Mouse (Mus musculus) hindbrain, embryonic 12.5 days (tissue): Measurements from ENCODE around the gene Ebf4. TPM values are rescaled to one million over a fixed set of nuclear protein-coding genes. Genes with fewer than 3 reads are reported as not detected.
"Not testable (repeated sequence)": the region's sequence is repeated elsewhere in the genome, so short reads cannot be mapped to it uniquely, and the experiment has no call there.

ENCODE experiments used
- ATAC-seq: fragments of 200-750 bp; cut with Nextera tagmentation; 2 replicates; pipeline ENCODE4 v1.8.0; 2017; ENCODE audit warnings: moderate TSS enrichment; ENCODE audit not compliant: low FRiP score
- H3K27ac ChIP-seq: fragments of 300-500 bp; sonication (generic); 2 replicates; pipeline ENCODE4 v1.5.1; 2016; ENCODE audit warnings: mild to moderate bottlenecking
- H3K27me3 ChIP-seq: fragments of 300-500 bp; sonication (generic); 2 replicates; pipeline ENCODE4 v1.6.1; 2016; ENCODE audit warnings: mild to moderate bottlenecking
- H3K36me3 ChIP-seq: fragments of 300-500 bp; sonication (generic); 2 replicates; pipeline ENCODE4 v1.6.1; 2016; ENCODE audit warnings: mild to moderate bottlenecking
- H3K4me1 ChIP-seq: fragments of 300-500 bp; sonication (generic); 2 replicates; pipeline ENCODE4 v1.6.1; 2016
- H3K4me2 ChIP-seq: fragments of 300-500 bp; sonication (generic); replicated peaks from 2 replicates; pipeline ENCODE4 v1.6.1; 2016; ENCODE audit warnings: mild to moderate bottlenecking
- H3K4me3 ChIP-seq: fragments of 300-500 bp; sonication (generic); 2 replicates; pipeline ENCODE4 v1.5.1; 2016; ENCODE audit warnings: mild to moderate bottlenecking
- H3K9ac ChIP-seq: fragments of 300-500 bp; sonication (generic); 2 replicates; pipeline ENCODE4 v1.6.1; 2016; ENCODE audit warnings: mild to moderate bottlenecking, moderate library complexity
- H3K9me3 ChIP-seq: fragments of 300-500 bp; sonication (generic); replicated peaks from 2 replicates; pipeline ENCODE4 v1.6.1; 2016; ENCODE audit warnings: mild to moderate bottlenecking
- WGBS: fragments of 180-500 bp; shearing (Covaris S2); methylation state at CpG from one replicate; pipeline ENCODE4 v1.1.7; 2016; 5-methylcytosine and 5-hydroxymethylcytosine counted together
- polyA plus RNA-seq: library from polyadenylated mRNA; unstranded; fragments of >200 nt; fragmentation: Nextera tagmentation; extraction: Ambion mirVana; gene quantifications from 2 replicates; pipeline ENCODE4 v1.2.1, GENCODE M21; 2016

The Ebf4 gene
- polyA plus RNA-seq, 1 experiment from 2014 or later, result 3.4 TPM

GRCm38 (mm10) chr2:130362511-130363026, 67.6 kb downstream of the Ebf4 start:
- WGBS, result 1% methylated on average over 14 of the region's 14 CpGs
- Histone ChIP-seq H3K4me1 (peaks cover 7% of the 10 kb centered on the region), H3K27ac (no peak overlapping the region), H3K4me3 (no peak overlapping the region), H3K9ac (no peak overlapping the region), H3K36me3 (no peaks in the 10 kb centered on the region), H3K27me3 (peaks cover 74% of the 10 kb centered on the region), H3K9me3 (no peaks in the 10 kb centered on the region), H3K4me2 (no peak overlapping the region)
- ATAC-seq, result 0 out of 2 replicates have a peak, but pooled peaks have one; percentile 55

- ATAC-seq, result no peak
- Histone ChIP-seq H3K4me2 (peak overlapping the region; percentile 55), H3K4me3 (peak overlapping the region; percentile 30), H3K27me3 (peaks cover 58% of the 10 kb centered on the region), H3K9ac (peak overlapping the region; percentile 50), H3K27ac (no peak overlapping the region), H3K4me1 (peaks cover 7% of the 10 kb centered on the region; the same call in 1 of the 2 replicates), H3K9me3 (no peaks in the 10 kb centered on the region), H3K36me3 (no peaks in the 10 kb centered on the region)
- 7% methylated on average over 30 of the region's 30 CpGs for WGBS
Observed at GRCm38 (mm10) chr2:130365211-130366094, 70.5 kb downstream of the Ebf4 start.

GRCm38 (mm10) chr2:130367386-130367785, 72.4 kb downstream of the Ebf4 start:
- no peak for ATAC-seq
- no peaks in the 10 kb centered on the region for H3K9me3 ChIP-seq
- no peaks in the 10 kb centered on the region for H3K36me3 ChIP-seq
- no peak overlapping the region for H3K27ac ChIP-seq
- H3K4me2 ChIP-seq, result no peak overlapping the region
- no peak overlapping the region for H3K9ac ChIP-seq
- peaks cover 39% of the 10 kb centered on the region for H3K27me3 ChIP-seq
- peaks cover 5% of the 10 kb centered on the region; the same call in 1 of the 2 replicates for H3K4me1 ChIP-seq
- H3K4me3 ChIP-seq, result no peak overlapping the region
- 74% methylated on average over 4 of the region's 4 CpGs for WGBS

GRCm38 (mm10) chr2:130373026-130373425, 78.1 kb downstream of the Ebf4 start:
- ATAC-seq, H3K27me3 ChIP-seq, H3K27ac ChIP-seq, H3K9me3 ChIP-seq, H3K9ac ChIP-seq, H3K4me2 ChIP-seq, H3K4me3 ChIP-seq, H3K36me3 ChIP-seq, H3K4me1 ChIP-seq: not testable (repeated sequence)
- WGBS, result 72% methylated on average over 1 of the region's 1 CpGs

- Histone ChIP-seq H3K36me3 (no peaks in the 10 kb centered on the region), H3K9ac (no peak overlapping the region), H3K27ac (no peak overlapping the region), H3K9me3 (no peaks in the 10 kb centered on the region), H3K27me3 (no peaks in the 10 kb centered on the region; the same call in 1 of the 2 replicates), H3K4me3 (no peak overlapping the region), H3K4me1 (no peaks in the 10 kb centered on the region), H3K4me2 (no peak overlapping the region)
- ATAC-seq, result no peak
- WGBS, result 80% methylated on average over 4 of the region's 4 CpGs
Observed at GRCm38 (mm10) chr2:130374951-130375350, 80.0 kb downstream of the Ebf4 start.

- no peak overlapping the region for H3K9ac ChIP-seq
- no peak overlapping the region for H3K27ac ChIP-seq
- H3K4me3 ChIP-seq, result no peak overlapping the region
- 51% methylated on average over 3 of the region's 3 CpGs for WGBS
- no peak overlapping the region for H3K4me2 ChIP-seq
- H3K36me3 ChIP-seq, result no peaks in the 10 kb centered on the region
- no peaks in the 10 kb centered on the region for H3K9me3 ChIP-seq
- no peaks in the 10 kb centered on the region for H3K4me1 ChIP-seq
- H3K27me3 ChIP-seq, result no peaks in the 10 kb centered on the region
- no peak for ATAC-seq
Observed at GRCm38 (mm10) chr2:130383205-130383604, 88.2 kb downstream of the Ebf4 start.

- Histone ChIP-seq H3K27ac (no peak overlapping the region), H3K9ac (no peak overlapping the region), H3K27me3 (no peaks in the 10 kb centered on the region), H3K4me1 (no peaks in the 10 kb centered on the region), H3K9me3 (no peaks in the 10 kb centered on the region), H3K4me3 (no peak overlapping the region), H3K4me2 (no peak overlapping the region), H3K36me3 (no peaks in the 10 kb centered on the region)
- ATAC-seq, result no peak
- WGBS, result 76% methylated on average over 6 of the region's 6 CpGs
Observed at GRCm38 (mm10) chr2:130383895-130384294, 88.9 kb downstream of the Ebf4 start.

- 71% methylated on average over 1 of the region's 1 CpGs for WGBS
- H3K36me3 ChIP-seq, result no peaks in the 10 kb centered on the region
- no peak overlapping the region for H3K4me2 ChIP-seq
- no peak overlapping the region for H3K27ac ChIP-seq
- H3K4me3 ChIP-seq, result no peak overlapping the region
- ATAC-seq, result no peak
- H3K27me3 ChIP-seq, result no peaks in the 10 kb centered on the region
- no peak overlapping the region for H3K9ac ChIP-seq
- H3K9me3 ChIP-seq, result no peaks in the 10 kb centered on the region
- no peaks in the 10 kb centered on the region for H3K4me1 ChIP-seq
Observed at GRCm38 (mm10) chr2:130386212-130386611, 91.2 kb downstream of the Ebf4 start.

- no peaks in the 10 kb centered on the region for H3K27me3 ChIP-seq
- no peak for ATAC-seq
- H3K4me3 ChIP-seq, result no peak overlapping the region
- H3K9ac ChIP-seq, result no peak overlapping the region
- no peaks in the 10 kb centered on the region for H3K9me3 ChIP-seq
- H3K27ac ChIP-seq, result no peak overlapping the region
- WGBS, result 74% methylated on average over 2 of the region's 2 CpGs
- H3K36me3 ChIP-seq, result peaks cover 15% of the 10 kb centered on the region; the same call in 1 of the 2 replicates
- no peaks in the 10 kb centered on the region for H3K4me1 ChIP-seq
- H3K4me2 ChIP-seq, result no peak overlapping the region
Observed at GRCm38 (mm10) chr2:130388796-130389195, 93.8 kb downstream of the Ebf4 start.

- no peak overlapping the region for H3K9ac ChIP-seq
- no peak overlapping the region for H3K4me3 ChIP-seq
- H3K4me1 ChIP-seq, result peaks cover 1% of the 10 kb centered on the region
- no peak overlapping the region for H3K27ac ChIP-seq
- ATAC-seq, result no peak
- 87% methylated on average over 11 of the region's 11 CpGs for WGBS
- no peaks in the 10 kb centered on the region for H3K9me3 ChIP-seq
- no peak overlapping the region for H3K4me2 ChIP-seq
- H3K27me3 ChIP-seq, result no peaks in the 10 kb centered on the region
- peaks cover 28% of the 10 kb centered on the region; the same call in 1 of the 2 replicates for H3K36me3 ChIP-seq
Observed at GRCm38 (mm10) chr2:130390993-130391625, 96.1 kb downstream of the Ebf4 start.

GRCm38 (mm10) chr2:130392836-130393235, 97.9 kb downstream of the Ebf4 start:
- WGBS, result 86% methylated on average over 3 of the region's 3 CpGs
- ATAC-seq, result no peak
- Histone ChIP-seq H3K4me1 (peaks cover 18% of the 10 kb centered on the region), H3K36me3 (peaks cover 28% of the 10 kb centered on the region; the same call in 1 of the 2 replicates), H3K4me3 (no peak overlapping the region), H3K9ac (no peak overlapping the region), H3K27me3 (0 out of 2 replicates have a peak, but pooled peaks cover 1% of the 10 kb centered on the region), H3K9me3 (no peaks in the 10 kb centered on the region), H3K27ac (no peak overlapping the region), H3K4me2 (no peak overlapping the region)

GRCm38 (mm10) chr2:130395696-130396095, 100.7 kb downstream of the Ebf4 start:
- peaks cover 24% of the 10 kb centered on the region for H3K4me1 ChIP-seq
- H3K9me3 ChIP-seq, result no peaks in the 10 kb centered on the region
- peaks cover 15% of the 10 kb centered on the region for H3K27me3 ChIP-seq
- H3K9ac ChIP-seq, result no peak overlapping the region
- 94% methylated on average over 11 of the region's 11 CpGs for WGBS
- peaks cover 28% of the 10 kb centered on the region; the same call in 1 of the 2 replicates for H3K36me3 ChIP-seq
- no peak for ATAC-seq
- no peak overlapping the region for H3K4me2 ChIP-seq
- no peak overlapping the region for H3K4me3 ChIP-seq
- no peak overlapping the region for H3K27ac ChIP-seq
